Mouse (Mus musculus) kidney, postnatal 36 days (tissue): ENCODE data around the gene Podxl2.

Experiments
- DNase-seq, 2 experiments: peaks; one replicate each; pipeline ENCODE4 v3.0.0; 2021 to 2022; ENCODE audit warnings: mixed read lengths in 2 of 2

Gene Podxl2

DNA sequence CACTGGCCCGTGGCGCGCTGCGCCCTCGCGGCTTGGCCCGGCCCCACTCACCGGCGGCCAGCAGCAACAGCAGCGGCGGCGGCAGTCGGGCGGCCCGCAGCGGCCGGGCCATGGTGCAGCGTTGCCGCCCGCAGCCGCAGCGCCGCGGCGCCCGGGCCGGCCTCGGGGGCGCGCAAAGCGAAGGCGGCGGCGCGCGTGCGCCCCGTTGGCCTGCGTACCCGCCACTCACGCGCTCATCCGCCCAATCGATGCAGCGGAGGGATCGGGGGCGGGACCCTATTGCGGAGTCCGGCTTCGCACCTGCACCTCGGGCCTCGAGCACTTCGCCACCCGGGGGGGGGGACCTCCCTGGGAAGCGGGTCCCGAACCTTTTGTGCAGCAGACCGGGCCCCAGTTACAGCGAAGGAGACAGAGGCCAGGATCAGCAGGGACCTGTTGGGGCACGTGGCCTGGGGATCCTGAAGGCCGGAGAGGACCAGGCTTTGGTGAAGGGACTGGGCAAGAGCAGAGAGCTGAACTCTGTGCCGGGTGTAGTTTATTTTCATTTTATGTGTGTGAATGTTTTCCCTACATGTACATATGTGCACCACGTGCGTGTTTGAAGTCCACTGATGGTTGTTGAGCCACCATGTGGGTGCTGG, at the start of gene Podxl2:
TSS of gene Podxl2 (minus strand) at position 177 of the 641 bp plus-strand sequence.
- peak; percentile 44 to 79 for DNase-seq

DNA sequence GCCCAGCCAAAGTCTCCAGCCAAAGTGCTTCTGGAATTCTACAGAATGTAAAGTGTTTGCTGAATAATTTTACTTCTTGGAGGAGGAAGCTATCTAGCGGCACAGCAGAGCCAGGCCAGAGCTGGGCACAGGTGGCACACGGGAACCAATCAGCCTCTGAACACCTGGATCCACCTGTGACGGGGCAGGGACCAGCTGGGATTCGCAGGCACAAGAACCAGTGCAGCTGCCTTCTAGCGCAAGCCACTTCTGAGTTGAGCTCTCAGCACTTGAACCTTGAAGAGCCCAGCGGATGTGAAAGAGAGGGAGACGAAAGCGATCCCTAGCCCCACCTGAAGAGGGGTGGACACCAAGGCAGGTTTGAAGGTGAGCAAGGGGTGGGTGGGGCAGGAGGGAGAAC, 44.0 kb upstream of the Podxl2 start:
- DNase-seq = no peak

DNA sequence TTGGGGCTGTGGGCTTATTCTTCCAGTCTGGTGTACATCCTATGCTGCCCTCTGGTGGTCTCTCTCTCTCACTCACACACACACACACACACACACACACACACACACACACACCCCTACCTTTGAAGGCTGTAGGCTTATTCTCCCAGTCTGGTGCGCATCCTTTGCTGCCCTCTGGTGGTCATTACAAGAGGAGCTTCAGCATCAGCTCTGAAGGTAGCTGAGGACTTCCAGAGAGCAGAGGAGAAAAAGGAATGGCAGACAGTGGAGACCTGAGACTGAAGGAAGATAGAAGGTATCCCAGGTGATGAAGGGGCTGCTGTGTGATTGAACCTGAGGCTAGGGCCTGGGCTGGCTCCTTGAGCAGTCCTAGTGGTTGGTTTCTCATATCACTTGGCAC, 41.3 kb upstream of the Podxl2 start:
- DNase-seq = peak; percentile 55 to 76

DNA sequence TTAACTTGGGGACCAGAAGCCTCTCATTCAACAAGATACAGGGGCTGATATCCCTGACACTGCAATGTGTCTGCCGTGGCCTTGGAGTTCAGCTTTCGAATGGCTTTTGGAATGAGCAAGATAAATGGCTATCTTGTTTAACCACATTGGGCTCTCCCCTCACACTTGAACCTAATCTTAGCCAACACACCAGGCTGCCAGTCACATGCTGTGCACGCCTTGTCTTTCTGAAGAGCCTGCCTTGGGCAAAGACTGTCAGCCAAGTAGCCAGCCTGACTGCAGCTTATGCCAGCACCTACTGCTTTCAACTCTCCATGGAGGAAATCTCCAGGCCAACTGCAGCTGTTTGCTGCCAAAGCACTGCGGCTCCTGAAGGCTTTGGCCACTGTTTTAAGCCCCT, 40.7 kb upstream of the Podxl2 start:
- DNase-seq = no peak

DNA sequence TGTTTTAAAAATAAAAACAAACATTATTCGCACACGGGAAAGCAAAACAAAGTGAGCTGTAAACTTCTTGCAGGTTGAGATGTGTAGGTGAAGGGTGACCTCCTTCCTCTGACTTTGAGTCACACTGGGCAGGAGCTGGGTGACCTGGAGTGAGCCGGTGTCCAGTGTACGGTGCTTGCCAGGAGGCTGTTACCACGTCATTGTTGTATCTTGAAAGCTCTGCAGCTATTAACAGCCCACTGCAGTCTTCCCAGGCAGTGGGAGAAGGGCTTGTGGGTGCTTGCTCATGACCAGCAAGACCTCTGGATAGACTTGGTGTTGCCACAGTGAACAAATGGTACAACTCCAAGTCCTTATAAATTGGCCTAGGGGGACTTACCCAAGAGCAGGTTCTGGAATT, 40.0 kb upstream of the Podxl2 start:
- DNase-seq = no peak

DNA sequence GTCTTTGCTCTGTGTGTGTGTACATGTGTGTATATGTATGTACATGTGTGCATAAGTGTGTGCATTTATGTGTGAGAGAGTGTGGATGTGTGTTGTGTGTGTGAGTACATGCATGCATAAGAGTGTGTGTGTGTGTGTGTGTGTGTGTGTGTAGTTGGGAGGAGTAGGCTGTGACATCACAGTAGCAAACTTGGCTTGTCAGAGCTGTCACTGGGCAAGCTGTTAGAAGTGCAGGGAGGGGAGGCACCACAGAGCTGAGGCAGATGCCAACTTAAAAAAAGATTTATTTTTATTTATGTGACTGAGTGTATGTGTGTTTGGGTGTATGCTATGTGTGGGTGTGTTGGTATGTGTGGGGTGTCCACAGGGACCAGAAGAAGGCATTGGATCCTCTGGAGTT, 38.6 kb upstream of the Podxl2 start:
- no peak for DNase-seq

DNA sequence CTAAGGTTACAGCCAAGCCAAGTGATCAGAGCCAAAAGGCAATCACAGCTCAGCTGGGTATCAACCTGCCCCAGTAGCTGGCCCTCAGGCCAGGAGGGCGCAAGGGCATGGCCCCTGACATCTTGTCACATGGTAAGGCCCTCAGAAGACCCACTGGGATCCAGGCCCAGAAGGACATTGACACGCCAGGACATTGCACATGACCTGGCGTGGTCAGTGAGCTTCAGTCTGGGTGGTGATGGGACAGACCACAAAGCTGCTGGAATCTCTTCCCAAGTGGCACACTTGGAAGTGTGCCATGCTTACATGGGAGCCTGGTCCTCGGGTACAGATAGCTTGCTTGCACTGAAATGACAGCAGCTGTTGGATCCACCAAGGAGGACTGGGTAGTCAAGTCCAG, 38.2 kb upstream of the Podxl2 start:
- DNase-seq = peak in 1 of 2 experiments; percentile 43

DNA sequence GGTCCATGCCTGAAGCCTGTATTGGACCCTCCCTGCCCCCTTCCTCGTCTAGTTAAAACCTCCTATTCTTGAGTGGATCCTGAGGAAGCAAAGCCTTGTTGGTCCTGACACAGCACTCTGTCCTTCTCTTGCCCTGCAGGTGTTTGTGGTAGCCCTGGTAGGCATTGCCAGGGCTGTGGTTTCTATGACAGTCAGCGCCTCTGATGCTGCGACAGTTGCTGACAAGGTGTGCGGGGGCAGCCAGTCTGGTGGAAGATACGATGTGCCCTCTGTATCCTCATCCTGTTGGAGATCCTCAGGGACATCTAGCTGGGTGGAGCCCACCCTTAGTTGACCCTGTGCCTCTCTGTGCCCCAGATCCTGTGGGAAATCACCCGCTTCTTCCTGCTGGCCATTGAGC, 34.3 kb upstream of the Podxl2 start:
- no peak for DNase-seq

DNA sequence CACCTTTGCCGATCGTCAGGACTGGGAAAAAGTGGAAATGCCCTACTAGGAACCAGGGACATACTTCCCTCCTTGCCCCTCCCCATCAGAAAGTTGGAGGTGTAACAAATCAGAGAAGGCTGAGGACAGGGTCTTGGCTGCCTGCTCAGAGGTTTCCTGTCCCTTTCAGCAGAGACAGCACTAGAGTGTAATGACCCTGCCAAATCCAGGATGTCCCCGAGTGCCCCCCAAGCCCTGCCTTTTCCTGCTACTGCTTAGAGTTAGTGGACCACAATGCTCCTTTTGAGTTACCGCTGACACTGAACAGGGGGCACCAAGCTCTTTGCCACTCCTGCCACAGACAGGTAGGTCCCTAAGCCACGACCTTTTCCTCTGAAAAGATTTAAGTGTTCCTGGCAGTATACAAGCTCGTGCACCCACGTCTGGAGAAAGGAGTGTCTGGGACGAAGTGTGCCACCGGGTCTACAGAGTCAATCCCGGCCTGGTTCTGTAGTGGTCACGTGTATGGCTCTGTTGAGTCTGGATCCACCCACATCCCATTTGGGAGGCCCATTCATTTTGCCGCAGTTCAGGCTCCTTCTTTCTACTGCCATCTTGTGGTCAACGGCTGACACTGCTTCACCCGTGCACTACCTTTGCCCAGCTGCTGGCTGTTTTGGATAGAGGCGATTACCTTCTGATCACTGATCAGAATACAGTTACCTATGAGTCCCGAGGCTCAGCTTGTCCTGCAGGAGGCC, 31.7 kb upstream of the Podxl2 start:
- DNase-seq = peak; percentile 77 to 82

DNA sequence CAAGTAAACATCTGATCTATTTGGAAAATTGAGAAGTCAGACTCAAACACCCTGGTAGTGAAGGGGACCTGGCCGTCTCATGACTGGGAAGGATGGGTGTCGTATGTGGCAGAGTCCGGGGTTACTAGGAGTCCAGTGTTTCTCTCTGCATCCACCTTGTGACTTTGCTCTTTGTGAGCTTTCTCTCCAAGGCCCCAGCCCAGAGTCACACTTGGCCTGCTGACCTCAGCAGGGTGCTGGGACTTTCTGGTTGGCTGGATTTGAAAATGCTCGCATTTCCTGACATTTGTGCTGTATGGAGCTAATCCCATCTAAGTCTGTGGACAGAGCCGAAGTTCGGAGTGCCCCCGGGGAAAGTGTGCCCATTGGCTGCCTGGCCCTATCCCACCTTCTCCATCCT, 30.2 kb upstream of the Podxl2 start:
- DNase-seq = peak; percentile 44 to 54

DNA sequence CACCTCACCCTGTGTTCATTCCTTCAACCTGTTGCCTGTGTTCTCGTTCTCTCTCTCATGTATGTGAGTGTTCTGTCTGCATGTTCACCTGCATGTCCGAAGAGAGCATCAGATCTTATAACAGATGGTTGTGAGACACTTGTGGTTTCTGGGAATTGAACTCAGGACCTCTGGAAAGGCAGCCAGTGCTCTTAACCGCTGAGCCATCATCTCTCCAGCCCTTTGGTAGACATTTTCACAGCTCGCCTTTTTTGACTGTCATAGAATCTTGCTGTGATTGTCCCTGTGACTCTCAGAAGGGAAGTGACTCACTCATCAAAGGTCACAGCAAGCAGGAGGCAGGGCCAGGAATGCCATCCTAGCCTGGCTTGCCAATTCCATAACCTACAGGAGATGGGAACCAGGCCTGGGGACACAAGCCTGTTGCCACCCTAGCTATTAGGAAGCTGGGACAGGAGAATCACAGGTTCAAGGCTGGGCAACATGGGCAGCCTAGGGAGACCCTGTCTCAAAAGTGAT, 29.7 kb upstream of the Podxl2 start:
- peak in 1 of 2 experiments; percentile 40 for DNase-seq

DNA sequence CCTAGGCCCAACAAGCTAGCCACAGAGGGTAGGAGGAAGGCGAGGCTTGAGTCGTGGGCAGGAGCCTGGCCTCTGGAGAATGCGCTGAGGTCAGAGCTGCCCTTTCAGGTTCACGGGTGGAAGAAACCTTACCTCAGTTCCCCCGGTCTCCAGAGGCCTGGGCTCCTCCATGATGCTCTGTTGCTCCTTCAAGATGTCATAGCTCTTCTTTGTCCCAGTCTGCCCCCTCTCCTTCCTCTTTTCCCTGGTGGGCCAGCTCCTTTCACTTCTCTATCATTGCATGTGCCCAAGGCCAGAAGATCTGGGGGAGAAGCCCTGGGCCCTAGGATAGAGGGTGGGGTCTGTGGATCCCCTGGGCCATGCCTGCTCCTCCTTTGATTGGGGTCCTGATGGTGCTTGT, 28.9 kb upstream of the Podxl2 start:
- no peak for DNase-seq

DNA sequence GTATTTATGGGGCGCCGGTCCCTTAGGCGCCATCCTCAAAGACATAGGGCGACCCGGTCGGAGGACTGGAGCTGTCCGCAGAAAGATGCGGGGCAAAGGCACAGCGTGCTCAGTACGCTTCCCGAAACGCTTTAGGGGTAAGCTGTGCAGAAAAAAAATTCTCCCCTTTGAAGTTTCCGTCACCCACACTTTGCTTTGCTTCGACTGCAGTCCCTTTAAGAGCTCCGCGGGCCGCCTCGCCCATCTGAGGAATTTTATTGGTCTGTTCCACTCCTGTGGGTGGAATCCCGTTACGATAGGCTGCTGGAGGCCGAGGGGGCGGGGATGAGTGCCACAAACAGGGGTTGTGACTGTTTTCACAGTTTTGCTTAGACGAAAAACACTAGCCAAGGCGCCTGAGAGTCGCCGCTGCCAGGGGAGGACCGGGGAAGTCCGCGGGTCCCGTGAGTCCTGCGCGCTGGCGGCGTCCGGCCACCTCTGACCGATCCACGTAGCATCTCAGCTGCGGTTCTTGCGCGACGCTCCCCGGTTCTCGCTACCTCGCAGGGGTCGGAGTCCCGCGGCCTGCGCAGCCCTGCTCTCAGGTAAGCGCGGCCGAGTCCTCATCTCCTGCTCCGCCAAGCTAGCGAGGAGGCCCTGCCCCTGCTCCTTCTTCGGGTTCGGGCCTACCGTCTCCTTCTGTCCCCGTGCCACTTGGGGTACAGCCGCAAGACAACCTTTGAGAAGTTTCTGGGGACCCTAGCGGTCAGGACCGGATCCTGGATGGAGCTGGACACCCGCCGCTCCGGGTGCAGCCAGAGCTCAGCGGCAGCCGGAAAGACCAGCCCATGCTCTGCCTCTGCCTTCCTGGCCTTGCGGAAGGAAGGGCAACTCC, 27.3 kb upstream of the Podxl2 start, which contains the start of gene Tpra1:
TSS of gene Tpra1 (plus strand) at position 305 of the 874 bp plus-strand sequence.
- peak; percentile 98 to 99 for DNase-seq

DNA sequence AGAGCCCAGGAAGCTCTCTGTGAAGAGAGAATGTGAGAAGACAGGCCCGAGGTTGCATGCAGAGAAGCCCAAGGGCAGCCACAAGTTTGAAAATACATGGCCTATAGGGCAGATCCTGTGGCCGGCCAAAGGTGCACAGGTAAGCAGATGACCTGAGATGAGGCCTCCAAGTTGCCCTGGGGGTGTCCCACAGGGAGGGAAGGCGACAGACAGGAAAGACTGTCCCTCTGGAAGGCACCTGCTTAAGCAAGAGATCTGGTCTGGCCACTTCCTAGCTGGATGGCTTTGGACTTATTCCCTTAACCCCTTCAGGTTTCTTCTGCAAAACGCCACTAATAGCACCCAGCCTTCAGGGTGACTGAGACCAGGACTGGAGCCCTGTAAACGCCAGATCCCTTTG, 26.6 kb upstream of the Podxl2 start:
- peak; percentile 35 to 37 for DNase-seq

DNA sequence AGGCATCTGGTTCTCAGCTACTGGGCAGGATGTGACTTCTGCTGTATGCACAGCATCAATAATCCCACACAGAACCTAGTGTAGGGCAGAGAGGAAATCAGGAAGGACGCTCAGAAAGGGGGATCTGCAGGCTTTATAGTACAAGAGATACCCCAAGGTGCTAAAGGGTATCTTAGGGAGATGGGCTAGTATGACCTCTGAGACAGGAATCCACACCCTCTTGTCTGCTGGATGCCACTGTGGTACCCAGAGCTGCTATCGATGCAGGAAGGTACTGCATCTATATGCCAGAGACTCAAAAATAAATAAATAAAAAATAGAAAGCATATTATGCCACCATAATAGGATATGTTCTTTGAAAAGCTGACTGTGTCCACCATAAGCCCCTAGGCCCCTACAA, 24.8 kb upstream of the Podxl2 start:
- no peak for DNase-seq

DNA sequence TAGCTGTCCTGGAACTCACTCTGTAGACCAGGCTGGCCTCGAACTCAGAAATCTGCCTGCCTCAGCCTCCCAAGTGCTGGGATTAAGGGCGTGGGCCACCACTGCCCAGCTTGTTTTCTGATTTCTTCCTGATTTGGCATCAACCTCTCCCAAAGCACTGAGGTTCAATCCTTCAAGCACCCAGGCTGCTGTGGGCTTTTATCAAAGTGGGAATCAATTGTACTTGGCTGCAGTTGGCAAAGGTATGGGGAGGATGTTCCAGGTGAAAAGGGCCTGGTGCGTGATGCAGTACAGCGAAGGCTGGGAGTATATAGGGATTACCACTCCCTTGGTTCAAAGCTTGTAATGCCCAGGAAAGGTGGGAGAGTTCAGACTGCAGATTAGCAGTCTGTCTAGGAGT, 24.2 kb upstream of the Podxl2 start:
- DNase-seq = no peak

DNA sequence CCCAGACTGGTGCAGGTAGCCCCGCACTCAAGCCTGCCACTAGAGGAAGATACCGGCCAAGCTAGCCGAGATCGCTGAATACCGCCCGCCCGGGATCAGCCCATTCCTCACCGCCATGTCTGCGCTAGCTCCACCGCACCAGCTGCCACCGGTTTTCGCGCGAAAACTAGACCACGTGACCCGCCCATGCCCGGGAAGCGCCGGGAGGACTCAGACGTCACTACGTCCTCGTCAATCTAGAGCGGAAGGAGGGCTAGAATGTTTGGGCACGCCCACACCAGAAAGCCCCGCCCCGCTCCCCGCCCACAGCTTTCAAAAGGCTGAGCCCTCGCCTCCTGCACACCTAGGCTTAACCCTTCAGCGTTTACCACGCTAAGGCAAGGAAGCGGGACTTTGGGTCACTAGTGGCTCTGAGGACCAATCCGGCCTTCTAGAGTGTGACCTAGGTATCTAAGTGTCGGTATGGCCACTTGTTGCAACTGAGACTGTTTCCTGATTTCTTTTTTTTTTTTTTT, 23.7 kb upstream of the Podxl2 start, which contains the start of gene Mcm2:
TSS of gene Mcm2 (minus strand) at position 247 of the 515 bp plus-strand sequence.
- DNase-seq = peak; percentile 98 to 99

DNA sequence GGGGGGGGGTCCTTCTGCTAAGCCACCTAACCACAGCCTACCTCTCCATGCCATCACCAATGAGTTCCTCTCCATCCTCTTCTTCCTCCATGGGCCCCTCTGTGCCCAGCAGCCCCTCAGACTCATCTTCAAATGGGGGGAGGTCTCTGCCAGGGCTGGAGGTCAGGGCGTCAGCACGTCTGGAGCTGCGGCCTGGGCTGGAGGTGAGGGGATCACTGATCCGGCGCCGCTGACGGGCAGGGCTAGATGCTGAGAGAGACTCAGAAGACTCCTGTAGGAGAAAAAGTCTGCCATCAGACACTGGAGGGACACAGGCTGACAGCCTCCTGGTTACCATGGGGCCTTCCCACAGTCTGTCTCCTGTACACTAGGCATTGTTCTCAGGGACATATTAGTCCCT, 22.4 kb upstream of the Podxl2 start:
- no peak for DNase-seq

DNA sequence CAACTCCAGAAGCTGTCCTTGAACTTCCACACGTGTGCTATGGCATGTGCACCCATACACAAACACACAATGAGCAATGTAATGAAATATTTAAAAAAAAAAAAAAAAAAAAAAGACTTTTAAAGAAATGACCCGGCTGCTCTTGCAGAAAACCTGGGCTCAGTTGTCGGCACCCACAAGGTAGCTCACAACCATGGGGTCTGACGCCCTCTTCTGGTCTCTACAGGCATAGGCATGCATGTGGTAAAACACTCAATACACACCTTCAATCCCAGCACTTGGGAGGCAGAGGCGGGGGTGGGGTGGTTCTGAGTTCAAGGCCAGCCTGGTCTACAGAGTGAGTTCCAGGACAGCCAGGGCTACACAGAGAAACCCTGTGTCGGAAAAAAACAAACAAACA, 21.1 kb upstream of the Podxl2 start:
- no peak for DNase-seq

DNA sequence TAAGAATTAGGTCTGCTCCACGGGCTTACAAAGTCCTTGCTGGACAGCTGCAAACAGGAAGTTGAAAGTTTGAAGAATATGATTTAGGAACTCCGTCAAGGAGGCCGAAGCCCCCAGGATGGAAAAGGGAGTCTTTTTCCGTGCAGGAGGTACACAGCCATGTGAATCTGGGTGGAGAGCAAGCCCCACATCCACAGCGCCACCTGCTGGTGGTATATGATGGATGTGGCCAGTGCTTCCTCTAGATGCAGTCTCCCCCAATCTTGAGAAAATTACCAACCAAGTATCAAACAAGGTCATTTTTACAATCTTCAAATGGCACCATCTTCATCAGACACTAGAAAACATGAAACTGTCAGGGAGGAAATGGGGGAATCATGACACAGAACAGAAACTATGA, 18.7 kb upstream of the Podxl2 start:
- DNase-seq = peak; percentile 44 to 89

DNA sequence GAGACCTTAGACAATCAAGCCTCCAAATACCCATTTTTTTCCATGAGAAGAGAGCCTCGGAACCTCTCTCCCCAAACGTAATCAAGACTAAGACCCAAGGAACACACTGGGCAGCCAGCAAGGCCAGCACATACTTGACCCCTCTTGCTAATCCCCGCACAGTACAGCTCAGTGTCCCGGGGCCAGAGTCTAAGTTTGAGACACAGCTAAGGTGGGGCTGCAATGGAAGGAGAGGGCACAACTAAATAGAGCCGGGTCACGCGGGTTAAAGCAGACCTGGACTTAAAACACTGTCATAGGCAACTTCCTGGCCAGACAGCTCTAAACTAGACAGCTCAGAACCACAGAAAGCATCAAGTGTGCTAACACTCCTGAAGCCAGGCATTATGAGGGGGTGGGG, 16.0 kb upstream of the Podxl2 start:
- DNase-seq = no peak

DNA sequence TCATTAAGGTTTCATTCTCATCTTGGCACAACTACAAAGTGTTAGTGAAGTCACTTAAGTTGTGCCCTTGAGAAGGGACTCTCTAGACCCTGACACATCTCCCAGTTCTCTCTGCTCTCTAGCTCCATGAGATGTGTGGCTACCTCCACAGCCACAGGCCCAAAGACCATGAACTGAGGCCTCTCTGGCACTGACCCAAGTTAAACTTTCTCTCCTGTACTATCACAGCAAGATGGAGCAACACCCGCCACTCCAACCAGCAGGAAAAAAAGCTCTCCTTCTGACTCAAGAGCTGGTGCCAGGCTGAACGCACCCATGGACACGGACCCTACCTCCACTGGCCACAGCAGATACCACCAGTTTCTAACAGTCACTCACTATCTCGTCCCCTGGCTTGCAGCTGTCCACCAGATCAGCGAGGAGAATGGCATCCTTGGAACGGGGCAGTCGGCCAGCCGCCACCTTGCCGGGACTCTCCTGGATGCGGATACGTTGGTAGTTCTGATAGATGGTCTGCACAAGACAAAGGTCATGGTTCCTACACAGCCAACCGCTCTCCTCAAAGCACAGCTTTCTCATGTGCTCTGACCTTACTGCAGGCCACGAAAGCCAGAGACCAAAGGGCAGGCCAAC, 14.7 kb upstream of the Podxl2 start:
- DNase-seq = no peak
